Mouse (Mus musculus) monocyte, adult 59 days (primary cell): ENCODE data around the gene Exosc7. TPM values are rescaled to one million over a fixed set of nuclear protein-coding genes. Genes with fewer than 3 reads are reported as not detected.

Experiments
- total RNA-seq, 2 experiments: library from RNA; stranded (reverse); gene quantifications; one replicate each; pipeline ENCODE4 v1.2.4; 2023

Exosc7 gene
- total RNA-seq, result 10 to 100 TPM; 27.8 to 30.9 TPM

GRCm38 (mm10) chr9:123112805-123113521, at the start of gene Exosc7, which contains the start of gene Zdhhc3:
Exosc7 (plus strand) TSS chr9:123113215.
Zdhhc3 (minus strand) TSS chr9:123113205.

GRCm38 (mm10) chr9:123150241-123151020, 37.4 kb downstream of the Exosc7 start, which contains the start of gene Clec3b:
Clec3b (plus strand) TSS chr9:123150946.

Other genes with a start within 250 kb of the Exosc7 start
- 10 to 100 TPM; 84.5 to 96.6 TPM for gene Zfp445, start 247.2 kb upstream of the Exosc7 start, total RNA-seq
- 1 to 10 TPM; 1.6 to 2.3 TPM for gene Zkscan7, start 227.5 kb upstream of the Exosc7 start, total RNA-seq
- 1 to 10 TPM in 1 of 2 experiments, under 1 TPM in 1; 0.67 to 1.3 TPM for gene Zfp105, start 190.1 kb upstream of the Exosc7 start, total RNA-seq
- gene 1110059G10Rik, start 162.2 kb upstream of the Exosc7 start, total RNA-seq, result 10 to 100 TPM; 28.4 to 38.9 TPM
- gene Kif15, start 162.2 kb upstream of the Exosc7 start, total RNA-seq, result 1 to 10 TPM; 2.9 to 3.4 TPM
- 1 to 10 TPM; 4.9 to 5.1 TPM for gene Tmem42, start 91.9 kb upstream of the Exosc7 start, total RNA-seq
- not detected for gene Tgm4, start 78.5 kb upstream of the Exosc7 start, total RNA-seq
- gene Zdhhc3, start within 50 bp of the Exosc7 start, total RNA-seq, result 10 to 100 TPM; 59.5 to 60.3 TPM
- under 1 TPM; 0.68 to 0.91 TPM for gene Clec3b, start 37.7 kb downstream of the Exosc7 start, total RNA-seq
- gene Cdcp1, start 102.8 kb downstream of the Exosc7 start, total RNA-seq, result under 1 TPM; 0.09 to 0.13 TPM
- under 1 TPM; 0.61 to 0.66 TPM for gene Tmem158, start 147.5 kb downstream of the Exosc7 start, total RNA-seq